Mouse (Mus musculus): ENCODE results near the gene Nisch. TPM values are rescaled to one million over a fixed set of nuclear protein-coding genes. Genes with fewer than 3 reads are reported as not detected.

Gene Nisch
- total and polyA plus RNA-seq, 2 experiments from 2014 or later = 274 to 398 TPM

GRCm38 (mm10) chr14:31205562-31206467, 10.9 kb downstream of the Nisch start:
- H3K9me3 ChIP-seq (ENCODE audit: low read length) = no peaks in the 10 kb centered on the region
- H3K4me2 ChIP-seq (ENCODE audit: low read depth, low read length, poor library complexity, severe bottlenecking) = peak overlapping the region; percentile 93
- H3K27ac ChIP-seq (ENCODE audit: low read depth, low read length) = peak overlapping the region; percentile 92
- peaks cover 28% of the 10 kb centered on the region for H3K36me3 ChIP-seq (ENCODE audit: insufficient read depth, low read length)
- H3K4me1 ChIP-seq (ENCODE audit: insufficient read depth, low read length) = peaks cover 9% of the 10 kb centered on the region; the same call in 1 of the 2 replicates
- TF ChIP-seq CTCF (IDR thresholded peaks at IDR 0.05) = no peak
- whole genome bisulfite sequencing = under 1% methylated on average over 39 of the region's 39 CpGs
- H3K9ac ChIP-seq (replicated peaks; ENCODE audit: low read length, poor library complexity, severe bottlenecking) = peak overlapping the region; percentile 92
- peak; percentile 65 for ATAC-seq (ENCODE audit: low FRiP score)
- H3K27me3 ChIP-seq (ENCODE audit: insufficient read depth, low read length) = no peaks in the 10 kb centered on the region
- DNase-seq (ENCODE audit: low spot score) = peak; percentile 56
- peak overlapping the region; percentile 76 for H3K4me3 ChIP-seq (ENCODE audit: low read depth, low read length)

GRCm38 (mm10) chr14:31205244-31205561, 11.5 kb downstream of the Nisch start:
- Histone ChIP-seq H3K27ac (ENCODE audit: low read depth, low read length) (peak overlapping the region; percentile 92), H3K4me3 (ENCODE audit: low read depth, low read length) (peak overlapping the region; percentile 76), H3K9me3 (ENCODE audit: low read length) (no peaks in the 10 kb centered on the region), H3K27me3 (ENCODE audit: insufficient read depth, low read length) (no peaks in the 10 kb centered on the region), H3K4me1 (ENCODE audit: insufficient read depth, low read length) (peaks cover 9% of the 10 kb centered on the region; the same call in 1 of the 2 replicates), H3K4me2 (ENCODE audit: low read depth, low read length, poor library complexity, severe bottlenecking) (peak overlapping the region; percentile 93), H3K36me3 (ENCODE audit: insufficient read depth, low read length) (peaks cover 33% of the 10 kb centered on the region), H3K9ac (replicated peaks; ENCODE audit: low read length, poor library complexity, severe bottlenecking) (peak overlapping the region; percentile 92)
- TF ChIP-seq CTCF (IDR thresholded peaks at IDR 0.05) = no peak
- peak; percentile 38; the same call in 1 of the 2 replicates for ATAC-seq (ENCODE audit: low FRiP score)
- 8% methylated on average over 8 of the region's 8 CpGs for WGBS
- peak; percentile 37 for DNase-seq (ENCODE audit: low spot score)

- Histone ChIP-seq H3K36me3 (ENCODE audit: insufficient read depth, low read length) (peaks cover 35% of the 10 kb centered on the region), H3K27me3 (ENCODE audit: insufficient read depth, low read length) (no peaks in the 10 kb centered on the region), H3K4me3 (ENCODE audit: low read depth, low read length) (peak overlapping the region; percentile 76), H3K27ac (ENCODE audit: low read depth, low read length) (peak overlapping the region; percentile 92), H3K4me1 (ENCODE audit: insufficient read depth, low read length) (peaks cover 9% of the 10 kb centered on the region; the same call in 1 of the 2 replicates), H3K9ac (replicated peaks; ENCODE audit: low read length, poor library complexity, severe bottlenecking) (peak overlapping the region; percentile 92), H3K4me2 (ENCODE audit: low read depth, low read length, poor library complexity, severe bottlenecking) (peak overlapping the region; percentile 93), H3K9me3 (ENCODE audit: low read length) (no peaks in the 10 kb centered on the region)
- TF ChIP-seq CTCF (IDR thresholded peaks at IDR 0.05) = no peak
- 77% methylated on average over 4 of the region's 4 CpGs for whole genome bisulfite sequencing
- DNase-seq (ENCODE audit: low spot score) (no peak), ATAC-seq (ENCODE audit: low FRiP score) (no peak)
These were observed 11.9 kb downstream of the Nisch start for GRCm38 (mm10) chr14:31204844-31205243.

- no peak for ATAC-seq (ENCODE audit: low FRiP score)
- no peak overlapping the region for H3K27ac ChIP-seq (ENCODE audit: low read depth, low read length)
- H3K4me2 ChIP-seq (ENCODE audit: low read depth, low read length, poor library complexity, severe bottlenecking) = no peak overlapping the region
- H3K4me3 ChIP-seq (ENCODE audit: low read depth, low read length) = no peak overlapping the region
- H3K9ac ChIP-seq (replicated peaks; ENCODE audit: low read length, poor library complexity, severe bottlenecking) = no peak overlapping the region
- no peak for DNase-seq (ENCODE audit: low spot score)
- H3K27me3 ChIP-seq (ENCODE audit: insufficient read depth, low read length) = no peaks in the 10 kb centered on the region
- H3K9me3 ChIP-seq (ENCODE audit: low read length) = no peaks in the 10 kb centered on the region
- peaks cover 9% of the 10 kb centered on the region; the same call in 1 of the 2 replicates for H3K4me1 ChIP-seq (ENCODE audit: insufficient read depth, low read length)
- WGBS = 84% methylated on average over 3 of the region's 3 CpGs
- no peak for TF ChIP-seq CTCF (IDR thresholded peaks at IDR 0.05)
- peaks cover 44% of the 10 kb centered on the region for H3K36me3 ChIP-seq (ENCODE audit: insufficient read depth, low read length)
These were observed 16.7 kb downstream of the Nisch start for GRCm38 (mm10) chr14:31200038-31200437.

GRCm38 (mm10) chr14:31199599-31199998, 17.1 kb downstream of the Nisch start:
- ATAC-seq (ENCODE audit: low FRiP score) (no peak), DNase-seq (ENCODE audit: low spot score) (no peak)
- H3K36me3 ChIP-seq (ENCODE audit: insufficient read depth, low read length) = peaks cover 48% of the 10 kb centered on the region
- no peak for TF ChIP-seq CTCF (IDR thresholded peaks at IDR 0.05)
- no peaks in the 10 kb centered on the region for H3K9me3 ChIP-seq (ENCODE audit: low read length)
- no peaks in the 10 kb centered on the region for H3K27me3 ChIP-seq (ENCODE audit: insufficient read depth, low read length)
- no peak overlapping the region for H3K27ac ChIP-seq (ENCODE audit: low read depth, low read length)
- peaks cover 4% of the 10 kb centered on the region; the same call in 1 of the 2 replicates for H3K4me1 ChIP-seq (ENCODE audit: insufficient read depth, low read length)
- no peak overlapping the region for H3K4me2 ChIP-seq (ENCODE audit: low read depth, low read length, poor library complexity, severe bottlenecking)
- no peak overlapping the region for H3K9ac ChIP-seq (replicated peaks; ENCODE audit: low read length, poor library complexity, severe bottlenecking)
- H3K4me3 ChIP-seq (ENCODE audit: low read depth, low read length) = no peak overlapping the region
- 88% methylated on average over 7 of the region's 7 CpGs for WGBS
